Mouse (Mus musculus) thymus, postnatal 14 days (tissue): ENCODE measurements around the gene Slc38a1.

Experiments used
- DNase-seq: peaks from one replicate; pipeline ENCODE4 v3.0.0; 2021

Gene Slc38a1

DNA sequence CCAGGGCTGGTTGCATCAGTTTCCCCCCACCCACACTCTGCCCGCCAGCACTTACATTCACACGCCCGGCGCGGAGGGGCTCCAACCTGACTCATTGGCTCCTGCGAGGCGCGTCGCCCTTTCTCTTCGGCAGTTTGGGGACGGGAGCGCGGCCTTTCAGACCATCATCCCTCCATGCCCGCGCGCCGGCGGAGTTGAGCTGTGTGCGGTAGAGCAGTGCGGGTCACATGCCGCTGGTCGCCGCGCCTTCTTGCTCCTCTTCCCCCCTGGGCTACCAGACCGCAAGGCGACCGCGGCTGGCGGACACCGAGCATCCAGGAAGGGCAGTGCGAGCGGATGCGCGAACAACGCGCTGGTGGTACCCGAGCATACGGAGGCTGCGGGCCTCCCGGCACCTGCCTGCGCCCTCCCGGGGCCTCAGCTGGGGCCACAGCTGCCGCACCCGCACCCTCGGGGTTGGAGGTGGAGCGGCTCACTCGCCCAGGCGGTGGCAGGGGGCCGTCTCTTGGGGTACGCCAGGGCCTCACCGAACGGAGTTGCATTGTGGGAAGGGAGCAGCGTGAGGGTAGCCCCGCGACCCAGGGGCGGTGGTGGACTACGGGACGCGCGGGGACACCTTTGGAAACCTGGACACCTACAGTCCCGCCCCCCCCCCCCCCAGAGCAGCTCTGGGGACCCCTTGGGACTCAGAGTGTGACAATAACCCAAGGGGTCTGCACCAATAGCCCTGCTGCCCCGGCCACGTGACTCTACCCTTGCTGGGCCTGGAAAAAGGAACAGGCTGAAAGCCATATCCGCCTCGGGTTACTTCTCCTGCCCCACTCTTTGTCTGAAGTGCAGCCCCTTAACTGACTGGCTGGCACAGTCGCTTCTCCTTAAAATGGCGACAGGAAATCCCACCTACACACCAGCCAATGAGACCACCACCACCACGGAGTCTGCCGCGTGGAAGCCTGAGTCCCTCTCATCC lies at the start of gene Slc38a1:
Slc38a1 (minus strand) TSS at position 478 of the 970 bp plus-strand sequence.
- peak; percentile 91 for DNase-seq

DNA sequence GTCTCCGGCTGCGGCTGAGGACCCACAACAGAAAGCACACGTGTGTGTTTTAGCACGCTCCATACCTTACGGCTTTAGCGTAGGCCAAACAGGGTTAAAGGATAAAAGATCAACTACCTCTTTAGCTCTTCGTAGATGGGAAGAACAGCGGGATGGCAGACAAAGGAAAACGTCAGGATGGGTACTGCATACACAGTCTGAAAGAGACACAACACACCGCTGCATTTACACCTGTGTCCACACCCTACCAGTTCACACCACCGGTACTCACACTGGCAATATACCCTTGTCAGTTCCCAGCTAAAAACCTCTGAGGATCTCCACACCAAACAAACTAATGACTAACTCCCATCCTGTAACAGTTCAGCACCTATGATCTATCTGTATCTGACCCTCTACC lies 49.7 kb upstream of the Slc38a1 start:
- DNase-seq, result no peak

DNA sequence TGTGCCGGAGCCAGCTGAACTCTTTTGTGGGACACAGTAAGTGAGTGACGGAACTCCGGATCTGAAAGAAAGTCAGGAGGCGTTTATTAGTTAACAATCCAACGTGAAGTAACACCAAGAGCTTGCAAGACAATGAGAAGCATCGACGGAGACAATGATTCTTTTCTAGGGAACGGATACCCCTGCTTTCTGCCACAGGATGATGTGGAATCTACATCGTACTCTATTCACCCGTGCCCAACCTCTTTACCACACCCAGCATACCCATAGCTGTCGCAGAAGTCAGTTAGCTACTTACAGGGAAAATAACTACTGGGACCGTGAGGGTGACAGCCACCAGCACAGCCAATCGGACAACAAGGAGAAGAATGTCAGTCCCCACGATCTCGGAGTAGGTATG lies 48.7 kb upstream of the Slc38a1 start:
- no peak for DNase-seq

DNA sequence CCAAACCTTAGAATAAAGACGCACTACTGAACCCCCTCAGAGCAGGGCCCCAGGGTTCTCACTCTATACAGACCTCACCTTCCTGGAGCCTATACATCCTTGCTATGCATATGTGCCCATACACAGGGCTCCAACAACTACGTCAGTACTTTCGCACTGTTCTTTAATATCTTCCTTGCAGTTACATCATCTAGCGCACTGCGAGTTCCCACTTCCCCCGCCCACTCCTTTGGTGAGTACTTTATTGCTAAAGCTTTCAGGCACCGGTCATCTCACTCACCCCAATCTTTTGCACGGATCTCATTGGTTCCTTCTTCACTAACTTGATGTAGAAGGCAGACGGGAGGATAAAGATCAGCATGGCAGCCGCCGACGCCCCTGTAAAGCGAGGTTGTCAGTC lies 48.1 kb upstream of the Slc38a1 start:
- no peak for DNase-seq

DNA sequence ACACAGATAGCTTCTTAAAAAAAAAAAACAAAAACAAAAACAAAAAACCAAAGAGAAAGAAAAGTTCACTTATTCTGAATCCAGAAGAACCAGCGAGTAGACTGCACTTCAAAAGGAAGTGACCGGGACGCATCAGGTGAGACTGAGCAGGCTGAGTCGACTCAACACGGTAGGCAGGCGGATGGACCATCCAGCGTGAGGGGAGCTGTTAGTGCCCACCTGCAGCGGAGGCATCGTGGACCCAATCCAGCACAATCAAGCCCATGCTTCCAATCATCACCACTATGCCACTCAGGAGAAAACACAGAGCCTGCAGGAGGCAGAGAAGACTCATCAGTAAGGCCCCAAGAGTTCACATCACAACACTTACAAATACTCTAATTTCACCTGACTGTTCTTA lies 47.2 kb upstream of the Slc38a1 start:
- no peak for DNase-seq

DNA sequence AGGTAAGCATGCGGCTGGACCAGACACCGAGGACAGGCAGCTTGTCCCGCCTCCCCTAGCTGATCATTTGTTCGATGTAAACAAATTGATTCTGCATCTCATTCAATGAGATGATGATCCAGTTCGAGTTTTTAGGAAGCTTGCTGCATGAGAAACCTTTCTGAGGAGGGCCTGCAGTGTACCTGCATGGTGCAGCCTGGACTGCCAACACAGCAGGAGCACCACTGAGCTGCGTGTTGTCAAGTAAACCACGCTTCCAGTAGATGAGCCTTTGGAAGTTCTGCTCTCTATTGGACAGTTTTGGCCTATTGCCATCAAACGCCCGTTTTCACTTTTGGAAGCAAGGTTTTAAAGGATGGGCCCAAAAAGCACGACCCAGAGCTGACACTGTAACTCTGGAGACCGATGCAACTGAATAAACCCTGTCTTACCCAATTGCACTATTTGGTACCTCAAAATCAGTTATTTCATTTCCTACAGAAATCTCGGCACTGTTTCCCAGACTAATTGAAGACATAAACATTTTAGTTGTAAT lies 46.1 kb upstream of the Slc38a1 start:
- no peak for DNase-seq

DNA sequence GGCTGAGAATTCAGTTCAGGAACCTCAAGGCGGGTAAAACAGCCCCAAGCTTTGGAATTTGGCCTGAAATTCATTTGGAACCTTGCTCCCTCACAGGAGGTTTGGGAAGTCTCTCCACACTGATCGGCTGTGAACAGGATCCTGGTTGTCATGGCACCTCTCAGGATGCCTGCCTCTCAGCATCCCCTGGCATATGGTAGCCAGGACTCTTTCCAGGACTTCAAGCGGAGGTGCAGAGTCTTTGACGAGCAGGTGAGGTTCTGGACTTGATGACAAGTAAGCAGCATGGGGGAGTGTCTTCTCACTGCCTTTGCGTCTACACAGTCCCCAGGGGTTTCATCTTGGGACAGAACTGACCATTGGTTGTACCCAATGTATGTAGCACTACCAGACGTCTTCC lies 45.3 kb upstream of the Slc38a1 start:
- DNase-seq, result no peak

DNA sequence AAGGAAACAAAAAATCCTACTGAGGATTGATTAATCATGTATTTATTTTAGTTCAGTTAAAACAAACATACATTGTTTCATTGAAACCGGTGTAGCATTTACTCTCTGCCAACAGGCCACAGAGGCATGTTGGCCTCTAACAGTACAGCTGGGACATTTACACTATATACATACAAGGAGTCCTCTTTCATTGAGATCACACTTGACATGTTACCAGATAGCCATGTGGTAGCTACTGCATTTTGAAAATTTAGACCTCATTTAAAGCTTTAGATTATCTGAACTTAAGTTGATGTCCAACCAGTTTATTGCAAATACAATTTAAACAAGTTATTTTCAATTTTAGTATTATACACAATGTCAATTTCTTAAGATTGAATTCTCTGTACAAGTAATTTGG lies 44.7 kb upstream of the Slc38a1 start:
- DNase-seq, result no peak

DNA sequence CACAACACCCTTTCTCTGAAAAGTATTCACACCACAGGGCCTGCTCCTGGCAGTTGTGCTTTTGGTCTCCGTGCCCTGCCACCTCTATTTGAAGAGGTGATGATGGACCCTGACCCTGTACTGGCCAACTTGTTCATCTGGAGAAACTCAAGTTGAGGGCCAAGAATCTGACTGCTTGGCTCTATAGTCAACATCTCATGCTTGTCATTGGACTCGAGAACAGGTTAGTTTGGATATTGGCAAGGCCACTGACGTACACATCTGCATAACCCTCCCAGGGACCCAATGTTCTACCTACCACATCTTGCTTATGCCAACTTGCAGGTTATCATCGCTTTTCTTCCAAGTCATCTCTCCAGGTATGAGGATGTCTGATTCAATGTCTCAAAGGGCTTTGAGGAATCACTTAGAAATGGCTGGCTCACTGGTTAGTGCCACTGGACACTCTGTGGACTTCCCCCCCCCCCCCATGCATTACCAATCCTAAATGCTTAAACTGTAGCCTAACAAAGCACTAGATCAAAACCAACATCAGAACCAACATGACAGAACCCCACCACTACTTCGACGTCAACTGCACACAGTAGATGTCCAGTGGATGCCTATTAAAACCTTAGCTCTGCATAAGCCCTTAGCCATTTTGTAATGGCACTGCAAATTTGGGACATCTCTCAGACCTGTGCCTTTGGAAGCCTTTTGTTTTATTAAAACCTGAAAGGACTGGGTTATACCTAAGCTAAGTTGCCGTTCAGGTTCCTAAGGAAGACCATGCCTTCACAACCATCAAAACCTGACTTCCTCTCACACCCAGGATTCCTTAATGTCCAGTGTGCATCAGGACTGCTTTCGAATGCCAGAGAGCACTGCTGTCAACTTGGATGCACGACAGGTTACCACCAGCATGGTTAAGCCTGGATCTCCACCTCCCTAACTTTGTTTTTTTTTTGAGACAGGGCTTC lies 43.8 kb upstream of the Slc38a1 start:
- no peak for DNase-seq

DNA sequence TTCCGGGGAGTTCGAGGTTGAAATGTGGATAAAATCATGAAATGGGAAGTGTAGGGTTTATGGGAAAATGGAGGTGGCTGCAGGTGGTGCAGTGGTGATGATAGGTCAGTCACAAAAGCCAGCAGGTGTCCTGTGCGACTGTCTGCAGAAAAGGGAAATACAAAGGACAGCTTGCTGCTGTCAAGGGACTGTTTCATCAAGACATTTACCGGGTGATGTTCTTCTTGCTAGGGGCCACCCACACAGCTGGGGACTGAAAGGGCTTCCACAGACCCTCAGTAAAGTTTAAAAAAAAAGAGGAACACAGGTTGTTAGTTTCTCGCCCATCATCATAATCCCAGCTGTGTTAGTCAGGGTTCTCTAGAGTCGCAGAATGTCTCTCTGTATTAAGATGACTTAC lies 42.6 kb upstream of the Slc38a1 start:
- DNase-seq, result no peak

DNA sequence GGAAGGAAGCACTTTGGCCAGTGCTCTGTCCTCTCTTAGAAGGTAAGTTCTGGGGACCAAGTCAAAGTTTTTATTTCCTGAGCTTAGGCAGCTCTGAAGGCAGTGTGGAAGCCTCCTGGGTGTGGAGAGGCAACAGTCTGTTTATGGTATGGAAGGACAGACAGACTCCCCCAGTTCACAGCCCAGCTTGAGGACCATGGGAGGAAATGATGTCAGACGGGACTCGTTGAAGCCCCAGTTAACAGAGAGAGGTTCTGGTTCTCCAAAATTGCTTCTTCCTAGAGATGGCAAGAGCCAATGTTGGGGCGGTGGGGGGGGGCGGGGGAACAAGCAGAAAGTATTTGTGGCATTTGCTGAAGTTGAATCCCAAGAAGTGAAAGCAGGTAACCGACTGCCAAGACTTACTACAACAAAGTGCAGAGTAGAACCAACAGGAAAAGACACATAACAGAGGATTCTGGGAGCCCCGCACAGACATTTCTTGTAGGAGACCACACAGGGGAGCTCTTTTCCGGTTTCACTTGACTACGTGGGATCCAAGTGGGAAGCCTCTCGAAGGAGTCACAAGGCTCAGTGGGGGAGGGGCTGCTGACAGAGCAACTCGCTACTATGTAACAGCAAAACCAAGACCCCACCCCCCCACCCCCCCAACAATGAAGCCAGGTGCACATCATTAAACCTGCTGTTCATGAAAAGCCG lies 41.6 kb upstream of the Slc38a1 start:
- peak; percentile 68 for DNase-seq

DNA sequence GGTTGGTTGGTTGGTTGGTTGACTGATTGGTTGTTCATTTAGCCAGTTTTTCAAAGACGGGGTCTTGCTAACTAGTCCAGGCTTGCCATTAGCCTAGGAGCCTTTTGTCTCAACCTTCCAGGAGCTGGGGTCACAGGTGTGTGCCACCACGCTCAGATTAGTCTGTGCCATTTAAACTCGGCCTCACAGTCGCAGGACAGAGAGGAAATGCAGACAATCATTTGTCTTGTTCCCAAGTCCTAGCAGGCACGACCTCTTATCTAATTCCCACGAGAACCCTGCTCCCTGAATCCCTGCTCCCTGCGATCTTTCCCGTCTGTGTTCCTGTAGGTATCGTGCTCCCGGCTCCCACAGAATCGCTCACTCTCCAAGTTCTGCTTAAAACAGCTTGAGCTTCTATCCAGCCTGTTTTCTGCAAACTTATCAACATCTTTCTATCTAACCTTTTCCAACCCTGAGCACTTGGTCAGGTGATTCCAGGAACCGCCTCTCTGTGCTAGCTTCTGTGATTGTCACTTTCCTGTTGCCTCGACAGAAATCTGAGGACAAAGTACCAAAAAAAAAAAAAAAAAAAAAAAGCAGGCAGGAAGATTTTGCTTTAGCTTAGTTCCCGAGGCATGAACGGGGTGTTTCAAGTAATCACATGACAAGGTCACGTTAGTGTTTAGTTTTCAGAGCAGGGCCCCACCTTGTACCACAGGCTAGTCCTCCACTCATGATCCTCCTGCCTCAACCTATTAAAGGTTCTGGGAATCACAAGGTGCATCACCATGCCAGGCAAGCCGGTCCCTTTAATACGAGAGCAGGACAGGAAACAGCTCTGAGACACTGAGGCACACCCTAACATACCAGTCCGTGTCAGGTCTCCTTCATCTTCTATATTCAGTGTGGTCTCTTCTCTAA lies 36.4 kb upstream of the Slc38a1 start:
- no peak for DNase-seq

DNA sequence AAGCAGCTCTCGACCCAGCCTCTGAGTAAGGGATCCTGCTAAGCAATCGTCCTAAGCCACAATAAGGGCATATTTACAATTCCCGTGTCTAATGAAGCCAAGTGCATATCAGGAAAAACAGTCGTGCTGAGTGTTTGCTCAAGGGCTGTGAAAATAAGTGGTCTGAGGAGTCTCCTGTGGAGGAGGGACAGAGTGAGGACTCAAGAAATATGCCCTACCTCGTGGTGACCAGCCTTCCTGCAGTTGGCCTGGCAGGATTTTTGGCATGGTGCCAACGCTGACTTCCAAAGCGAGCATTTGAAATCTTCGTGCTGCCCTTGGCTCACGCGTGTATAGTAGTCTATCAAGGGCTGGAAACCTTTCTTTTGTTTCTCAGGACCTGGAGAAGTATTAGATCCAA lies 33.8 kb upstream of the Slc38a1 start:
- no peak for DNase-seq

DNA sequence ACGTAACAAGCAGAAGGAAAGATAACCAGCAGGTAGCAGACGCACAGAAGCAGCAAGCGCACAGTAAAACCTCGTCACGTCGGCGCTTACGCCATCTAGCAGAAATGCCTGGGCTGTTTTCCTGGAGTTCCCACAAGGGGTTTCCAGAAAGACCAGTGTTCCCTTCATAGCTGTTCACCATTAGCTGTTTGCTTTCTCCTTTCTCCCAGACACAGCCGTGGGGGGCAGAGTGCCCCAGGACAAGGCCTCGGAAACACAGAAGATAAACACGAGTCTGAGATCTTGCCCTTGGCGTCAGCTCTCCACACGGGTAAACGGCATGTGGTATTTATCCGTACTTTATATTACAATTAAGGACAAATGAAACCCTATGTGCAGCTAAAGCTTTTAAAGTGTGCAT lies 33.0 kb upstream of the Slc38a1 start:
- DNase-seq, result no peak

DNA sequence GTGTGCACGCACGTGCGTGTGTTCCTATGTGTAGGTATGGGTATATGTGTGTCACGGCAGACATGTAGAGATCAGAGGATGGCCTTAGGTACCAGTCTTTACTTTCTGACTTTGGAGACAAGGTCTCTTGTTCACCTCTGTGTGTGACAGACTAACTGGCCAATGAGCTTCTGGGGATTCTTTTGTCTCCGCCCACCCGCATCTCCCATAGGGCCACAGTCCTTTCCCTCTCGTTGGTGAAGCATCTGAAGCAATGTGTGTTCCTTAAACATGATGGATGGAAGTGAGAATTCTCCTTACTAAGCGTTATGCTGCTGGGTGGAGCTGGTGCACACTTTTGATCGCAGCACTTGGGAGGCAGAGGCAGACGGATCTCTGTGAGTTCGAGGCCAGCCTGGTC lies 32.3 kb upstream of the Slc38a1 start:
- DNase-seq, result no peak

DNA sequence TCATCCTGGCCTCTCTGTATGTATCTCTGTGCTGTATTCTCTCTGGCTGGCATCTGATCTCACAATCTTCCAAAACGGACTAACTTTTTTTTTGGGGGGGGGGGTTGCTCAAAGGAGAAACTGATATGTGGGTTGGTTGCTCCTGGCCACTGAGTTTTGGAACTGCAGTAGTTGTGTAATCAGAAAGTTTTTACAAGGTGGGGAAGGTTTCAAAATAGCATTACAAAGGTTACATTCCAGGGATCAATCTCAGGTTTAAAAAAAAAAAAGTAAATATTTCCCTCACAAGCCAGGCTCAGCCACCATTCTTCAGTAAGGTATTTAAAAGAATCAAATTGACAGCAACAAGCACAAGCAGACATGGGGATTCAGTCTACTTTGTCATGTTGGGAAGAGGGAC lies 31.4 kb upstream of the Slc38a1 start:
- DNase-seq, result no peak

DNA sequence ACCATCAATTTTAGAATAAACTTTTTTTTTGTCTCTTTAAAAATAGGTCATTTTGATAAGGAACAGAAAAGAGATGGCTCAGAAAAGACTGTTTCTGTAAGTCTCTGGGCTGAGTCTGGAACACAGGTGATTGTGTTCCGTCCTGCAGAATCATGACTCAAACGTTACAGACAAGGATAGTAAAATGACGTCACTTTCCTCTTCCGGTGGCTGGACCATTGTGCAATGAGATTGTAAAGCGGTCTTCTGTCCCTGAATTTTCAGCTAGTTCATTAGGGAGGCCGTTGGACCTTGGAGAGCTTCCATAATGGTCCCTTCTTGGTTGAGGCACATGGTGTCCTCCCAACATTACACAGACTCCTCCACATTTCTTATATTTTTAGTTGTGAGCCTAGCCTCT lies 27.0 kb upstream of the Slc38a1 start:
- no peak for DNase-seq

DNA sequence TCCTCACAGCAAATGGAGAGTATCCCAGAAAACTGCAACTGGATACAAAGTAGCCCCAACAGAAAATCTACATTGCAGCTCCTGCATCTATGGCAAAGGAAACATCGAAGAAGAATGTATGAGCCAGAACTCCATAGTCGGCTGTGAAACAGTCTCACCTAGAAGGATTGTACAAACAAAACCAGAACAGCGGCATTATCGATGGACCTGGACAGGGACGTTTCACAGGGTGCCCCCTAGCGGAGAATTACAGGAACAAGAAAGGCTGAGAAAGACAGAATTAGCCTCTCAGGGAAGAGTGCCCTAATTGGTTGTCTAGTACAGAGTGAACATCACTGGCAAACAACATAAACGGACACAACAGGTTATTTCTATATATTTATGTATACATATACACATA lies 23.9 kb upstream of the Slc38a1 start:
- peak; percentile 81 for DNase-seq

DNA sequence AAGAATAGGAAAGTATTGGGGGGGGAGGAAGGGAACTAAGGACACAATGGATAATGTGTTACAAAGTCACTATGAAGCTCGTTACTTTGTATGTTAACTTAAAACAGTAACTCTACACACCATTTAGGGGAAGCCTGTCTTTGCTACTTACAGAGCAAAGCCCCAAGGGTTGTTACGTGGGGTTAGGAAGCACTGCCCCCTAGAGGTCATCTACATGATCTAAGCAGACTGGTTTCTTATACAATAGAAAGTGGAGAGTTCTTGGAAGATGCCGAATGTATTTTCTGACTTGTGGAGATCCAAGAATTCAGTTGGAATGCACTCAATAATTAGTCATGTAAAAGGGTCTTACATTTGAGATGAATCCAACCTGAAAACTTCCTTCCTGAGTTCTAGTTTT lies 23.2 kb upstream of the Slc38a1 start:
- peak; percentile 90 for DNase-seq

DNA sequence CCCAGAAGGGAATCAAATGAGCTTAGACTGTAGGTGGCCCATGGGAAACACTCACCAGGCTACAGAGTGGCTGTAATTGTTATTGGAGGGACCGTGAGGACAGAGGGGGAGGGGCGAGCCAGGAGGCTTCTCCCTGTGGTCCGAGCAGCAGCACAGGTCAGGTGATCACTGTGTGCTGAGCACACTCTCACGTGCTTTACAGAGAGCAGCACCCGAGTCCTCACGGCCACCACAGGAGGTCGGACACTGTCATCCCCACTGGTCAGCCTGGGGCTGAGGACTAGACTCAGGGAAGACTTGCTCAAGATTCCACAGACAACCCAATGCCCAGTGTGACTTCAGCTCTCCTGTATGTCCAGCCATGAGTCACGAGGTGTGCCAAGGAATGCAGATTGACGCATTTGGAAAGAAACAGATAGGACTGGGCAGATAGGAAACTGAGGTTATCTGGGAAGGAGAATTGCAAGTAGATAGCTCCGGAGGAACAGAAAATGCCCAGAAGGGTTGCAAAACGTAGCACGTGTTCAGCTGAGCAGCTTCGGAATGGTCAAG lies 18.0 kb upstream of the Slc38a1 start:
- DNase-seq, result no peak

DNA sequence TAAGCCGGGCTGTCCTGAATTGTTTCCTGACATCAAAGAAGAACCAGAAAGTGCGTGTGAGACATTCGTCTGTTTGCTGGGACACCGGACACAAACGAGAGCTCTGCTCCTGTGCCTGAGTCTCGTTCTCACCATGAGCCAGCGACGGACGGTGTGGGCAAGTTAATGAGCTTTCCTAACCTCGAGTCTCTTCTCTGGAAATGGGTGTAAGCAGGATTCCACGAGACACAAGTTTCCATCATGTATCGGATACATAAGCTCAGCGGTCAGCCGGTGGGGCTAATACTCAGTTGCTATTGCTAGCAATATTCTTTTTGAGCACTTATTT lies 15.5 kb upstream of the Slc38a1 start:
- no peak for DNase-seq
